Mouse (Mus musculus): Measurements from ENCODE around the gene Gins3. TPM values are rescaled to one million over a fixed set of nuclear protein-coding genes. Genes with fewer than 3 reads are reported as not detected.

Gene Gins3
- polyA plus RNA-seq, 1 experiment from 2014 or later, result 16.4 TPM

Other genes with a start within 250 kb of the Gins3 start
- 151 and 167 TPM in 2 replicates for gene Cfap20, start 198.6 kb upstream of the Gins3 start, polyA plus RNA-seq (2015; fragmentation: Nextera tagmentation; extraction: Ambion mirVana)
- 7.1 TPM in 2 replicates for gene Csnk2a2, start 143.4 kb upstream of the Gins3 start, polyA plus RNA-seq (2015; fragmentation: Nextera tagmentation; extraction: Ambion mirVana)
- 2.2 and 2.4 TPM in 2 replicates for gene Ccdc113, start 99.4 kb upstream of the Gins3 start, polyA plus RNA-seq (2015; fragmentation: Nextera tagmentation; extraction: Ambion mirVana)
- not detected in 2 replicates for gene Prss54, start 57.1 kb upstream of the Gins3 start, polyA plus RNA-seq (2015; fragmentation: Nextera tagmentation; extraction: Ambion mirVana)
- 256 and 289 TPM in 2 replicates for gene Ndrg4, start 43.5 kb downstream of the Gins3 start, polyA plus RNA-seq (2015; fragmentation: Nextera tagmentation; extraction: Ambion mirVana)
- gene Setd6, start 82.4 kb downstream of the Gins3 start, polyA plus RNA-seq (2015; fragmentation: Nextera tagmentation; extraction: Ambion mirVana), result 15.9 and 18.1 TPM in 2 replicates
- 42.8 and 47.4 TPM in 2 replicates for gene Cnot1, start 174.0 kb downstream of the Gins3 start, polyA plus RNA-seq (2015; fragmentation: Nextera tagmentation; extraction: Ambion mirVana)
- 255 and 274 TPM in 2 replicates for gene Sap18b, start 191.9 kb downstream of the Gins3 start, polyA plus RNA-seq (2015; fragmentation: Nextera tagmentation; extraction: Ambion mirVana)
- gene Slc38a7, start 220.1 kb downstream of the Gins3 start, polyA plus RNA-seq (2015; fragmentation: Nextera tagmentation; extraction: Ambion mirVana), result 11.7 and 12.4 TPM in 2 replicates